Mouse (Mus musculus): ENCODE measurements around the gene Lrig2.
A peak's percentile ranks its signal among the peaks of the same experiment; 100 is the strongest.

Lrig2 gene

GRCm38 (mm10) chr3:104511538-104512423 is at the start of gene Lrig2:
TSS of gene Lrig2 (minus strand) at chr3:104511918.
- peak; percentile 98 to 99 for DNase-seq (ENCODE audit: low spot score in 2 of 2)

GRCm38 (mm10) chr3:104556624-104557023 is 44.9 kb upstream of the Lrig2 start:
- DNase-seq (ENCODE audit: low spot score in 2 of 2) = no peak

GRCm38 (mm10) chr3:104550594-104550993 is 38.9 kb upstream of the Lrig2 start:
- DNase-seq (ENCODE audit: low spot score in 2 of 2) = no peak

- no peak for DNase-seq (ENCODE audit: low spot score in 2 of 2)
Observed at GRCm38 (mm10) chr3:104548367-104549087, 36.8 kb upstream of the Lrig2 start.

GRCm38 (mm10) chr3:104543825-104544224 is 32.1 kb upstream of the Lrig2 start:
- DNase-seq (ENCODE audit: low spot score in 2 of 2) = no peak

- no peak for DNase-seq (ENCODE audit: low spot score in 2 of 2)
Observed at GRCm38 (mm10) chr3:104542065-104542429, 30.3 kb upstream of the Lrig2 start.

- peak; percentile 55 to 62 for DNase-seq (ENCODE audit: low spot score in 2 of 2)
Observed at GRCm38 (mm10) chr3:104541139-104542064, 29.7 kb upstream of the Lrig2 start.

- DNase-seq (ENCODE audit: low spot score in 2 of 2) = no peak
Observed at GRCm38 (mm10) chr3:104540480-104541138, 28.9 kb upstream of the Lrig2 start.

GRCm38 (mm10) chr3:104533223-104533622 is 21.5 kb upstream of the Lrig2 start:
- no peak for DNase-seq (ENCODE audit: low spot score in 2 of 2)

- DNase-seq (ENCODE audit: low spot score in 2 of 2) = no peak
Observed at GRCm38 (mm10) chr3:104526115-104526882, 14.6 kb upstream of the Lrig2 start.

GRCm38 (mm10) chr3:104525516-104525915 is 13.8 kb upstream of the Lrig2 start:
- DNase-seq (ENCODE audit: low spot score in 2 of 2) = no peak

GRCm38 (mm10) chr3:104525029-104525428 is 13.3 kb upstream of the Lrig2 start:
- no peak for DNase-seq (ENCODE audit: low spot score in 2 of 2)

- DNase-seq (ENCODE audit: low spot score in 2 of 2) = no peak
Observed at GRCm38 (mm10) chr3:104523333-104523871, 11.7 kb upstream of the Lrig2 start.

- no peak for DNase-seq (ENCODE audit: low spot score in 2 of 2)
Observed at GRCm38 (mm10) chr3:104521341-104521924, 9.7 kb upstream of the Lrig2 start.

- no peak for DNase-seq (ENCODE audit: low spot score in 2 of 2)
Observed at GRCm38 (mm10) chr3:104520471-104520870, 8.8 kb upstream of the Lrig2 start.

- no peak for DNase-seq (ENCODE audit: low spot score in 2 of 2)
Observed at GRCm38 (mm10) chr3:104518931-104519330, 7.2 kb upstream of the Lrig2 start.

- no peak for DNase-seq (ENCODE audit: low spot score in 2 of 2)
Observed at GRCm38 (mm10) chr3:104518411-104518810, 6.7 kb upstream of the Lrig2 start.

GRCm38 (mm10) chr3:104517161-104517560 is 5.4 kb upstream of the Lrig2 start:
- DNase-seq (ENCODE audit: low spot score in 2 of 2) = no peak

GRCm38 (mm10) chr3:104514510-104514909 is 2.8 kb upstream of the Lrig2 start:
- DNase-seq (ENCODE audit: low spot score in 2 of 2) = no peak

GRCm38 (mm10) chr3:104512424-104512748 is 668 bp upstream of the Lrig2 start:
- DNase-seq (ENCODE audit: low spot score in 2 of 2) = no peak

Measured in frontal cortex, postnatal 25 days (tissue).